ENCODE assay signal across 9 mouse cellular contexts in genomic region chr16:5195080-5195479, GRCm38 (mm10). TPM values are rescaled to one million over a fixed set of nuclear protein-coding genes. Genes with fewer than 3 reads are reported as not detected.
A peak's percentile ranks its signal among the peaks of the same experiment; 100 is the strongest.
DNase-seq lines count a peak whose midpoint lies in the region; ATAC-seq and TF ChIP-seq lines count a peak whose summit lies in the region.
"Had no signal": no experiment of that assay in that cellular context is flagged by ENCODE, and none has a peak within 500 bp of the region (broad histone marks: within the 10 kb centered on the region; RNA-seq: fewer than 3 reads in every experiment).

No protein-coding gene starts in this region.

- H3K4me1 ChIP-seq in heart, embryonic 10.5 days, result no peaks in the 10 kb centered on the region
- H3K4me1 ChIP-seq in testis, adult 2 months (ENCODE audit: control insufficient read depth, insufficient read depth, low read length), result no peaks in the 10 kb centered on the region
- H3K4me1 ChIP-seq: embryonic facial prominence, embryonic 15.5 days had no signal

- peaks cover 20% of the 10 kb centered on the region for H3K36me3 ChIP-seq in heart, embryonic 10.5 days
- H3K36me3 ChIP-seq in testis, adult 2 months (ENCODE audit: control insufficient read depth, insufficient read depth, low read length), result no peaks in the 10 kb centered on the region

- TF ChIP-seq POLR2A in testis, adult 2 months (IDR thresholded peaks at IDR 0.05; ENCODE audit: control insufficient read depth, low read depth, low read length), result no peak

- DNase-seq in heart, adult 8-10 months (ENCODE audit: low spot score), result peak; percentile 74
- no peak for DNase-seq in heart, embryonic 10.5 days (ENCODE audit: low spot score)
- DNase-seq in CD8-positive naive resting alpha-beta T cell, adult 2 months (ENCODE audit: low read depth in 2 of 2, low spot score in 2 of 2), result peak; percentile 23 to 25
- DNase-seq in adrenal gland, postnatal 14 days, result peak; percentile 87
- DNase-seq in kidney, postnatal 25 days, result peak; percentile 64 to 82
- DNase-seq in lung, postnatal 25 days (ENCODE audit: low spot score), result peak; percentile 60

- H3K4me3 ChIP-seq in heart, embryonic 10.5 days, result no peak overlapping the region
- no peak overlapping the region for H3K4me3 ChIP-seq in testis, adult 2 months (ENCODE audit: control insufficient read depth, low read depth, low read length)
- H3K4me3 ChIP-seq: embryonic facial prominence, embryonic 15.5 days had no signal

- peak; percentile 66 for ATAC-seq in erythroblast, adult 5-6 weeks (replicated peaks; ENCODE audit: low FRiP score, poor library complexity, severe bottlenecking)

- no peaks in the 10 kb centered on the region for H3K27me3 ChIP-seq in heart, embryonic 10.5 days (ENCODE audit: insufficient read depth, poor library complexity, severe bottlenecking)
- H3K27me3 ChIP-seq in testis, adult 2 months (ENCODE audit: control insufficient read depth, insufficient read depth, low read length), result no peaks in the 10 kb centered on the region
- H3K27me3 ChIP-seq: embryonic facial prominence, embryonic 15.5 days had no signal

- no peak overlapping the region for H3K27ac ChIP-seq in heart, embryonic 10.5 days
- no peak overlapping the region for H3K27ac ChIP-seq in testis, adult 2 months (ENCODE audit: control insufficient read depth, insufficient read depth, low read depth, low read length)
- H3K27ac ChIP-seq: embryonic facial prominence, embryonic 15.5 days had no signal

- H3K9me3 ChIP-seq in heart, embryonic 10.5 days, result no peaks in the 10 kb centered on the region
- H3K9me3 ChIP-seq: embryonic facial prominence, embryonic 15.5 days had no signal

- WGBS in heart, embryonic 10.5 days, result 25% methylated on average over 6 of the region's 6 CpGs

- TF ChIP-seq CTCF in testis, adult 2 months (IDR thresholded peaks at IDR 0.05; ENCODE audit: control insufficient read depth, insufficient read depth, insufficient replicate concordance, low read depth, low read length), result peak; percentile 60; the same call in 1 of the 2 replicates

RNA-seq across cellular contexts. Expression of gene Nagpa, which starts 8.7 kb away (rescaled TPM):
- 10 to 100 TPM; 13.8 to 16.8 (median 14.5) TPM for total RNA-seq in heart, adult 8-10 months (2022)
- polyA plus RNA-seq in heart, embryonic 10.5 days (2016; fragmentation: Nextera tagmentation; extraction: Ambion mirVana), result 18.0 and 18.7 TPM in 2 replicates
- 15.9 and 23.3 TPM in 2 replicates for total RNA-seq in adrenal gland, postnatal 14 days (2021)
- 4.4 and 9.6 TPM in 2 replicates for total RNA-seq in erythroblast, adult 5-6 weeks (2015; ENCODE audit: low replicate concordance)
- 5.6 and 15.1 TPM in 2 replicates for total RNA-seq in erythroblast, adult 5-6 weeks (2017; ENCODE audit: low replicate concordance)
- 11.4 and 13.1 TPM in 2 replicates for polyA plus RNA-seq in testis, adult 2 months (2012; rRNA removed)

RNA-seq across cellular contexts. Expression of gene AU021092, which starts 27.0 kb away (rescaled TPM):
- 10 to 100 TPM; 18.1 to 22.8 (median 20.4) TPM for total RNA-seq in heart, adult 8-10 months (2022)
- polyA plus RNA-seq in heart, embryonic 10.5 days (2016; fragmentation: Nextera tagmentation; extraction: Ambion mirVana), result 0.99 and 1.2 TPM in 2 replicates
- total RNA-seq in adrenal gland, postnatal 14 days (2021), result 18.3 and 20.2 TPM in 2 replicates
- total RNA-seq in erythroblast, adult 5-6 weeks (2015; ENCODE audit: low replicate concordance), result not detected in 2 replicates
- not detected in 2 replicates for total RNA-seq in erythroblast, adult 5-6 weeks (2017; ENCODE audit: low replicate concordance)
- 15.1 and 21.7 TPM in 2 replicates for polyA plus RNA-seq in testis, adult 2 months (2012; rRNA removed)

RNA-seq across cellular contexts. Expression of gene Alg1, which starts 38.3 kb away (rescaled TPM):
- total RNA-seq in heart, adult 8-10 months (2022), result 10 to 100 TPM; 12.5 to 16.6 (median 14.6) TPM
- polyA plus RNA-seq in heart, embryonic 10.5 days (2016; fragmentation: Nextera tagmentation; extraction: Ambion mirVana), result 27.6 and 27.7 TPM in 2 replicates
- total RNA-seq in adrenal gland, postnatal 14 days (2021), result 29.5 and 32.8 TPM in 2 replicates
- total RNA-seq in erythroblast, adult 5-6 weeks (2015; ENCODE audit: low replicate concordance), result 5.8 and 6.1 TPM in 2 replicates
- total RNA-seq in erythroblast, adult 5-6 weeks (2017; ENCODE audit: low replicate concordance), result 2.6 and 5.4 TPM in 2 replicates
- polyA plus RNA-seq in testis, adult 2 months (2012; rRNA removed), result 21.3 and 26.0 TPM in 2 replicates

RNA-seq across cellular contexts. Expression of gene Sec14l5, which starts 48.2 kb away (rescaled TPM):
- total RNA-seq in heart, adult 8-10 months (2022), result 1 to 10 TPM in 1 of 4 experiments, under 1 TPM in 3; 0.57 to 1.0 (median 0.78) TPM
- polyA plus RNA-seq in heart, embryonic 10.5 days (2016; fragmentation: Nextera tagmentation; extraction: Ambion mirVana), result not detected in 2 replicates
- total RNA-seq in adrenal gland, postnatal 14 days (2021), result 0.07 and 0.19 TPM in 2 replicates
- total RNA-seq in erythroblast, adult 5-6 weeks (2015; ENCODE audit: low replicate concordance), result not detected in 2 replicates
- not detected in 2 replicates for total RNA-seq in erythroblast, adult 5-6 weeks (2017; ENCODE audit: low replicate concordance)
- 0.06 and 0.07 TPM in 2 replicates for polyA plus RNA-seq in testis, adult 2 months (2012; rRNA removed)

Comparison
In these comparisons a context has a peak if more than half of its experiments do, and no peak if none do; other contexts are left out.
1. RNA of gene AU021092, which starts 27.0 kb away (total RNA-seq): 18.1 to 22.8 TPM in heart, adult 8-10 months and 18.3 to 20.2 TPM in adrenal gland, postnatal 14 days; not detected in erythroblast, adult 5-6 weeks; every median in the first group is over 10 times any median in the second.